Mouse (Mus musculus) embryonic facial prominence, embryonic 11.5 days (tissue): Measurements from ENCODE around the gene Bcl2. TPM values are rescaled to one million over a fixed set of nuclear protein-coding genes. Genes with fewer than 3 reads are reported as not detected.

ENCODE experiments used
- ATAC-seq: fragments of 200-750 bp; cut with Nextera tagmentation; replicated peaks from 2 replicates; pipeline ENCODE4 v1.8.0; 2017; ENCODE audit warnings: low read depth; ENCODE audit not compliant: insufficient number of reproducible peaks, low FRiP score, low TSS enrichment
- DNase-seq: peaks from one replicate; pipeline ENCODE4 v3.0.0-alpha.2; 2015; ENCODE audit warnings: low spot score
- H3K27ac ChIP-seq: fragments of 300-500 bp; sonication (generic); replicated peaks from 2 replicates; pipeline ENCODE4 v1.5.1; 2014; ENCODE audit warnings: mild to moderate bottlenecking, low read depth, low read length, control low read depth
- H3K27me3 ChIP-seq: fragments of 300-500 bp; sonication (generic); 2 replicates; pipeline ENCODE4 v1.6.1; 2014; ENCODE audit warnings: mild to moderate bottlenecking, low read length, moderate library complexity, mixed read lengths; ENCODE audit not compliant: control insufficient read depth, insufficient read depth
- H3K36me3 ChIP-seq: fragments of 300-500 bp; sonication (generic); replicated peaks from 2 replicates; pipeline ENCODE4 v1.6.1; 2014; ENCODE audit warnings: low read depth, mild to moderate bottlenecking, low read length, moderate library complexity, mixed read lengths; ENCODE audit not compliant: control insufficient read depth, insufficient read depth
- H3K4me1 ChIP-seq: fragments of 300-500 bp; sonication (generic); 2 replicates; pipeline ENCODE4 v1.6.1; 2014; ENCODE audit warnings: low read length, mixed read lengths; ENCODE audit not compliant: control insufficient read depth, insufficient read depth
- H3K4me2 ChIP-seq: fragments of 300-500 bp; sonication (generic); 2 replicates; pipeline ENCODE4 v1.6.1; 2014; ENCODE audit warnings: low read depth, mild to moderate bottlenecking, control low read depth, low read length, moderate library complexity
- H3K4me3 ChIP-seq: fragments of 300-500 bp; sonication (generic); 2 replicates; pipeline ENCODE4 v1.5.1; 2014; ENCODE audit warnings: low read depth, low read length, control low read depth
- H3K9ac ChIP-seq: fragments of 300-500 bp; sonication (generic); replicated peaks from 2 replicates; pipeline ENCODE4 v1.6.1; 2014; ENCODE audit warnings: mild to moderate bottlenecking, control low read depth, low read length
- H3K9me3 ChIP-seq: fragments of 300-500 bp; sonication (generic); replicated peaks from 2 replicates; pipeline ENCODE4 v1.6.1; 2016; ENCODE audit warnings: mild to moderate bottlenecking, low read length, inconsistent platforms, mixed read lengths; ENCODE audit not compliant: control insufficient read depth
- WGBS: fragments of 180-500 bp; shearing (Covaris S2); extraction: QIAGEN DNeasy Blood & Tissue Kit; methylation state at CpG from one replicate; pipeline ENCODE4 v1.1.7; 2014; 5-methylcytosine and 5-hydroxymethylcytosine counted together
- polyA plus RNA-seq: library from polyadenylated mRNA; unstranded; fragments of >200 nt; fragmentation: Nextera tagmentation; extraction: Ambion mirVana; gene quantifications from 2 replicates; pipeline ENCODE4 v1.2.1, GENCODE M21; 2014

Bcl2 gene
- polyA plus RNA-seq, 1 experiment from 2014 or later = 7.1 TPM

DNA sequence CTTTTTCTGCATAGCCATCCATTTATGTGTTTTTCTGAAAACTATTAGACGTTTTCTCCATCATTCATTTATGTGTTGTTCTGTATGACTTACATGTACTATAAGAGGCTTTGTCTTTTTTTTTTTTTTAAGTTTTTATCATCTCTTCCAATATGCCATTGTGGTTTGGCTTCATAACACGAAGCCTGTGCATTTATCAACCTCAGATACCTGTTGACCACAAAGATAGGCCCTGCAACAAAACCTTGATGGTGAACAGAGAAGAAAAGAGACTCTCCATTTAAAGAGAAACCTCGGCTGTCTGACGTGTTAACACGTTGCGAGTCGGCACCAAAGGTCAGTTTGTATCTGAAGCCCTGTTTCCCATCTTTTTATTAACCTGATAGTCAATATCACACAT lies 3.9 kb downstream of the Bcl2 start:
- Histone ChIP-seq H3K27ac (no peak overlapping the region), H3K4me1 (peaks cover 4% of the 10 kb centered on the region; the same call in 1 of the 2 replicates), H3K9me3 (no peaks in the 10 kb centered on the region), H3K4me2 (no peak overlapping the region), H3K4me3 (no peak overlapping the region), H3K36me3 (no peaks in the 10 kb centered on the region), H3K27me3 (no peaks in the 10 kb centered on the region), H3K9ac (no peak overlapping the region)
- 85% methylated on average over 7 of the region's 7 CpGs for WGBS
- ATAC-seq = no peak
- DNase-seq = no peak

DNA sequence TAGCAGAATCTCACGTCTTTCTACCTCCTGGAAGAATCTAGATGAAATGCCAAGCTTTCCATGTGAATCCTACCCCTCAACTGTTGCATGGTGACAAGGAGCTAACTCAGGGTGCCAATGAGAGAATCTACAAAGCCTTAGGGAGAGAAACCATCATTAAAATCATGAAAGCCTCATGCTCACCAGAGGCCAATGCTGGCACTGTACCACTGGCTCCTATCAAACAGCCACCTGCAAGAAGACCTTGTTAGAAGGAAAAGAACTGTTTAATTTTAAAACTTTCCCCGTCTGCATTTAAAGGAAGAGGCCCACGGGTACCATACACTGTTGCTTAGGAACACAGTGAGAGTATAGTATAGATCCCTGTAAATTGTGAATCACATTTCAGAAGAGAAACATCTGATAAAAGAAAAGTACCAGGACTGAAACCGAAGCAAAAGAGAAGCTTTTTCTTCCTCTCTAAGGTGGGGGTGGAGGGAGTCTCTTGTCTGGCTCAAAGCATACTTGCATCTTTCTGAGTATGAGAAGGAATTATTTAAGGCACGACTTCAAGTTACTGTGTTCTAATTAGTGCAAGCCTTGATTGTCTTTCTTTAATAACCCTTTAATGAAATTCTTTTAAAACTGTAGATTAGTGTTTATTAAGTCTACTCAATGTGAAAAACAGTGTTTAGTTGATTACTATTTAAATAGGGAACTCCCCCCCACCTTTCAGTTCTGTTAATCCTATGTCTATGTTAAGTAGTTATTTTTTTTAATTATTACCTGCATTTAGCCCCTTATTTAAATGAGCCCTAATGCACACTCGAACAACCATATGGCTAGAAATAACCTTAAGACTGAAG lies 6.8 kb downstream of the Bcl2 start:
- ATAC-seq (no peak), DNase-seq (no peak)
- Histone ChIP-seq H3K27me3 (no peaks in the 10 kb centered on the region), H3K4me2 (no peak overlapping the region), H3K4me1 (no peaks in the 10 kb centered on the region), H3K4me3 (no peak overlapping the region), H3K9ac (no peak overlapping the region), H3K36me3 (no peaks in the 10 kb centered on the region), H3K9me3 (no peaks in the 10 kb centered on the region), H3K27ac (no peak overlapping the region)
- WGBS = 83% methylated on average over 6 of the region's 6 CpGs

DNA sequence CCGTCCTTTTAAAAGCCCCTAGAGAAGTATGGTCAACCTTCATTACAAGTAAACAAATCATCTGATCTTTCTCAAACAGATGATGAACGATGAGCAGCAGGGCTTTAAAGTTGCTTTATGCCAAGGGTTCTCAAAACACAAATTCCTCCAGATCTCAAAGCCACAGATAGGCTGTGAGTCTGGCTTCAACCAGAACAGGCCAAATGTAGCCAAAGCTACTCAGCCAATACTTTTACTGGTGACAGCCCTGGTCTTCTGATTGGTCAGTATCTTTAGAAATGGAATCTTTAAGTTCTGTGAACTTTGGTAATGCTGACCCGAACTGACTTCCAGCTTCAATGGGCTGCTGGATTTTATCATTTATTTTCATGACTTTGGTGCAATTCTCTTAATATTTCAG lies 10.9 kb downstream of the Bcl2 start:
- Histone ChIP-seq H3K36me3 (no peaks in the 10 kb centered on the region), H3K4me1 (no peaks in the 10 kb centered on the region), H3K9ac (no peak overlapping the region), H3K4me3 (no peak overlapping the region), H3K27ac (no peak overlapping the region), H3K4me2 (no peak overlapping the region), H3K27me3 (no peaks in the 10 kb centered on the region), H3K9me3 (no peaks in the 10 kb centered on the region)
- ATAC-seq (no peak), DNase-seq (no peak)
- WGBS = 66% methylated on average over 3 of the region's 3 CpGs

DNA sequence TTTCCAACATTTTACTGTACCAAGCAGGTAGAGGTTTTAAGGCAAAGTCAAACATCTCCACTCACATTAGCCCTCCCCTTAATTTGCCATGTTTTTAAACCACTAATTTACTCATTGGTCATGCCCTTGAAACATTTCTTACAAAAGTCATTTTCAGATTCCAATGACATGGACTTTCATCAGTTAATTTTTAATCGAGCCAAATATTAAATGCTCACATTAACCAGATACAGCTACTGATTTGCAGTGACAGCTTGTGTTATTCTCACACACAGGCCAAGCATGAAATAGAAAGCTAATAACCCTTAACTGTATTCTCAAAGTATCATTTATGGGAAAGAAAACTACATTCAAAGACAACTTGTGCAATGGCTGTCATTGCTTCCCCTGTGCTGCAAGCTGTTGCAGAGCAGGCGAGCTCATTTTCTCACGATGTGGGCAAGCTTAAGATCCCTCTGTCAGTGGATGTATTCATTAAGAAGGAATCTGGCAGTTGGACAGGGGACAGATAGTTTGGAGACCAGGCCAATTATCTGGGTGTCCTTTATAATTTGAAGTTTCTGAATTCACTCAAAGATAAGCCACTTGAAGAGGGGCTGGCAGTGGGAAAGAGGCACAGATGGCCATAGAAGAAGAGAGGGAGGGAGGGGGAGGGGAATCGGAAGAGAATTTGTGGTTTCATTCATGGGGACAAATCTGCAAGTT lies 11.5 kb downstream of the Bcl2 start:
- Histone ChIP-seq H3K36me3 (no peaks in the 10 kb centered on the region), H3K27me3 (no peaks in the 10 kb centered on the region), H3K4me3 (no peak overlapping the region), H3K4me2 (no peak overlapping the region), H3K9ac (no peak overlapping the region), H3K4me1 (no peaks in the 10 kb centered on the region), H3K9me3 (no peaks in the 10 kb centered on the region), H3K27ac (no peak overlapping the region)
- 74% methylated on average over 4 of the region's 4 CpGs for WGBS
- no peak for ATAC-seq
- no peak for DNase-seq

DNA sequence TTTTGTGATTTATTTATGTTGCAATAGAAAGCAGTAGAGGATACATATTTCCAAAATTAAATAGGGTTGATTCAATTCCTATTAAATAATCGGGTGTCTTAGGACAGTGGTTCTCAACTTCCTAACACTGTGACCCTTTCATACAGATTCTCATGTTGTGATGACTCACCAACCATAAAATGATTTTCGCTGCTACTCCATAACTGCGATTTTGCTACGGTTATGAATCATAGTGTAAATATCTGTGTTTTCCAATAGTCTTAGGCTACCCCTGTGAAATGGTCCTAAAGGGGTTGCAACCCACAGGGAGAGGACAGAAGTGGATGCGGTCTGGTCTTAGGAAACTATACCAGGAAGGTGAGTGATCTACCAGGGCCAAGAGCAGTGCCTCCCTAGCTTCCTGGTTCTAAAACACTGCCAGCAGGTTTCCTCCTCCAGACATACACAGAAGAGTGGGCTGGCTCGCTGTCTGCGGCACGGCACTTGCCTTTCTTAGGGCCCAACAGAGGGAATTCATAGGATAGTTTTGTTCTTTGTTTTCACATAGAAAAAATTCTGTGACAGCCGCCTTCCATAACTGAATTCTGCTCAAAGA lies 13.5 kb downstream of the Bcl2 start:
- Histone ChIP-seq H3K4me2 (no peak overlapping the region), H3K27me3 (no peaks in the 10 kb centered on the region), H3K4me1 (no peaks in the 10 kb centered on the region), H3K27ac (no peak overlapping the region), H3K9ac (no peak overlapping the region), H3K36me3 (no peaks in the 10 kb centered on the region), H3K9me3 (no peaks in the 10 kb centered on the region), H3K4me3 (no peak overlapping the region)
- DNase-seq (no peak), ATAC-seq (no peak)
- 92% methylated on average over 9 of the region's 9 CpGs for WGBS

DNA sequence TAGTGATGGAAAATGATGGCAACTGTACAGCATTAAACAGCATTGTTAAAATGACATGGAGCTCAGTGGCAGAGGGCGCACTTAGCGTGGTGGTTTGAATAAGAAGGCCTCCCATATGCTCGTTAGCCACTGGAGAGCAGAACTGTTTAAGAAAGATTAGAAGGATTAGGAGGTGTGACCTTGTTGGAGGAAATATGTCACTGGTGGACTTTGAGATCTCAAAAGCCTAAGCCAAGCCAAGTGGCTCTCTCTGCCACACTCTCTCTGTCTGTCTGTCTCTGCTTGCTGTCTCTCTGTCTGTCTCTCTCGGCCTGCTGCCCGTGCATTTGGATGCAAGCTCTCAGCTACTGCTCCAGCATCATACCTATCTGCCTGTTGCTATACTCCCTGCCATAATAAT lies 17.6 kb downstream of the Bcl2 start:
- H3K27me3 ChIP-seq = no peaks in the 10 kb centered on the region
- no peak overlapping the region for H3K9ac ChIP-seq
- no peak overlapping the region for H3K27ac ChIP-seq
- no peak overlapping the region for H3K4me3 ChIP-seq
- no peaks in the 10 kb centered on the region for H3K36me3 ChIP-seq
- WGBS = 83% methylated on average over 5 of the region's 5 CpGs
- no peak for ATAC-seq
- DNase-seq = no peak
- H3K9me3 ChIP-seq = no peaks in the 10 kb centered on the region
- H3K4me1 ChIP-seq = no peaks in the 10 kb centered on the region
- H3K4me2 ChIP-seq = no peak overlapping the region

DNA sequence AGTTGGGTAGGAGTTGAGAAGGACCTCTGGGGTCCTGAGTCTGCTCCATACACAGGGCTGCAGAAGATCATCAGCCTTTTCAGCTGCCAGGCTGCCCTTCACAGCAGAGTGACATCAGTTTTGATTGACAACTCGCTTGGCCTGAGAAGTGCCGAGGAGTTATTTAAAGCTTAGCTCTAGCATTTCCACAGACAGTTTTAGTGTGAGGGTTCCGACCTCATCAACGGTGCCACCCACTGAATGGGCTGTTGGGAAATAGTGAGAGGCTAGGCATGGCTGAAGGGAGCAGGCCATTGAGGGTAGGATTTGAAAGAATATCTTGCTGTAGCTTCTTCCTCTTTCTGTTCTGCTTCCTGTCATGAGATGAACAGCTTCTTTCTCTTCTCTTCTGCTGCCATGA lies 18.4 kb downstream of the Bcl2 start:
- no peaks in the 10 kb centered on the region for H3K4me1 ChIP-seq
- no peak for ATAC-seq
- H3K9me3 ChIP-seq = no peaks in the 10 kb centered on the region
- no peak for DNase-seq
- H3K27ac ChIP-seq = no peak overlapping the region
- H3K36me3 ChIP-seq = no peaks in the 10 kb centered on the region
- no peak overlapping the region for H3K4me3 ChIP-seq
- 81% methylated on average over 4 of the region's 4 CpGs for WGBS
- H3K27me3 ChIP-seq = no peaks in the 10 kb centered on the region
- H3K9ac ChIP-seq = no peak overlapping the region
- no peak overlapping the region for H3K4me2 ChIP-seq

DNA sequence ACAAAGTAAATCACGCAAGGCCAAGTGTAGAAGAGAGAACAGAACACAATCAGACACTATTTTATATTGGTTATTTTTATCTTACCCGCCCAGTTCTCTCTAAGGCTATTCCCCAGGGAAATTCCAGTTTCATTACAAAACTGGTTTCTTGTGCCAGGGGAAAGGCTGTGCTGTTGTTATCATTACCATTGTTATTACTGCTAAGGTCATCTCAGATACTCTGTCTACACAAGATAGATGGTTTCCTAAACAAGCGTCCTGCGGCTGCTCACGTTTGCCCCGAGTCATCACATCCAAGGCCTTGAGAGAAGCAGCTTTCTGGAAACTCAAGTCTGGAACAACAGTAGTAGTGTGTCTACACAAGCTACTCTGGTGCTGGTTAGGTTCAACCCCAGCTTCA lies 19.8 kb downstream of the Bcl2 start:
- DNase-seq (no peak), ATAC-seq (no peak)
- H3K9me3 ChIP-seq = no peaks in the 10 kb centered on the region
- no peak overlapping the region for H3K27ac ChIP-seq
- H3K4me2 ChIP-seq = no peak overlapping the region
- 88% methylated on average over 6 of the region's 6 CpGs for WGBS
- H3K36me3 ChIP-seq = no peaks in the 10 kb centered on the region
- H3K9ac ChIP-seq = no peak overlapping the region
- H3K4me1 ChIP-seq = no peaks in the 10 kb centered on the region
- H3K27me3 ChIP-seq = no peaks in the 10 kb centered on the region
- no peak overlapping the region for H3K4me3 ChIP-seq
